Mouse (Mus musculus): ENCODE measurements around the gene Grid1.

DNA sequence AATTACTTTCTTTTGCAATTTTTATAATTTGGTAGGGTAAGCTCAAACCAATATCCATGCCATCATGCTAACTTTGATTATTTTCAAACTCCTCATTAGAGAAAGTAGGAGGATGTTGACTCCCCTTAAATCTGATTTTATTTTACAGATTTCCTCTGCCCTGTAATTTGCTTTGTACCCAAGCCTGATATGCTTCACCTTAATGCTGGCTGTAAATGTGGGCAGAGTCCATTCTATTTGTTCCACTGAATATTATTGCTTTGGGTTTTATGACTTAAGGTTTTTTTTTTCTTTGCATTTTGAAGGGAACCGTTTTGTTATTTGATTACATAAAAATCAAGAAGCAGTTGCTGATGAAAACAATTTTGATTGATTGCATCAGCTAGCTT lies 722.1 kb downstream of the Grid1 start:
- no peak for TF ChIP-seq CTCF (IDR thresholded peaks at IDR 0.05; ENCODE audit: low read depth, low read length)
- TF ChIP-seq POLR2A (IDR thresholded peaks at IDR 0.05; ENCODE audit: extremely low read depth, insufficient read depth, low read length): no peak
